Mouse (Mus musculus) left cerebral cortex, adult 11 months (tissue): Measurements from ENCODE around the gene Gm44790.
"Not testable (repeated sequence)": the region's sequence is repeated elsewhere in the genome, so short reads cannot be mapped to it uniquely, and the experiment has no call there.

Source experiments
- DNase-seq: peaks from one replicate; pipeline ENCODE4 v3.0.0; 2022; ENCODE audit warnings: low spot score

Gm44790 gene

GRCm38 (mm10) chr6:86426358-86426757 is at the start of gene Gm44790:
Gene Gm44790, plus strand, starts transcription at chr6:86426658.
- no peak for DNase-seq

- no peak for DNase-seq
Observed at GRCm38 (mm10) chr6:86378341-86378740, 48.1 kb upstream of the Gm44790 start.

- not testable (repeated sequence) for DNase-seq
Observed at GRCm38 (mm10) chr6:86380112-86380511, 46.3 kb upstream of the Gm44790 start.

GRCm38 (mm10) chr6:86382551-86382950 is 43.9 kb upstream of the Gm44790 start:
- DNase-seq, result no peak

- no peak for DNase-seq
Observed at GRCm38 (mm10) chr6:86383370-86383769, 43.1 kb upstream of the Gm44790 start.

- no peak for DNase-seq
Observed at GRCm38 (mm10) chr6:86384692-86385091, 41.8 kb upstream of the Gm44790 start.

GRCm38 (mm10) chr6:86385362-86386104 is 40.9 kb upstream of the Gm44790 start:
- no peak for DNase-seq

GRCm38 (mm10) chr6:86387313-86387712 is 39.1 kb upstream of the Gm44790 start:
- DNase-seq, result no peak

GRCm38 (mm10) chr6:86388461-86388860 is 38.0 kb upstream of the Gm44790 start:
- no peak for DNase-seq

- no peak for DNase-seq
Observed at GRCm38 (mm10) chr6:86391326-86391725, 35.1 kb upstream of the Gm44790 start.

GRCm38 (mm10) chr6:86393187-86393586 is 33.3 kb upstream of the Gm44790 start:
- DNase-seq, result no peak

- no peak for DNase-seq
Observed at GRCm38 (mm10) chr6:86394078-86394720, 32.3 kb upstream of the Gm44790 start.

GRCm38 (mm10) chr6:86395021-86395420 is 31.4 kb upstream of the Gm44790 start:
- DNase-seq, result no peak

- no peak for DNase-seq
Observed at GRCm38 (mm10) chr6:86395969-86396368, 30.5 kb upstream of the Gm44790 start.

GRCm38 (mm10) chr6:86396581-86397256 is 29.7 kb upstream of the Gm44790 start, which contains the start of gene Pcyox1:
Gene Pcyox1, minus strand, starts transcription at chr6:86397154.
- DNase-seq, result peak; percentile 76

- no peak for DNase-seq
Observed at GRCm38 (mm10) chr6:86397257-86397980, 29.0 kb upstream of the Gm44790 start.

- DNase-seq, result no peak
Observed at GRCm38 (mm10) chr6:86398986-86399385, 27.5 kb upstream of the Gm44790 start.

- no peak for DNase-seq
Observed at GRCm38 (mm10) chr6:86399995-86400394, 26.5 kb upstream of the Gm44790 start.

- peak; percentile 56 for DNase-seq
Observed at GRCm38 (mm10) chr6:86400972-86401371, 25.5 kb upstream of the Gm44790 start.

GRCm38 (mm10) chr6:86402681-86403607 is 23.5 kb upstream of the Gm44790 start:
- no peak for DNase-seq

- DNase-seq, result peak; percentile 89
Observed at GRCm38 (mm10) chr6:86403728-86404099, 22.7 kb upstream of the Gm44790 start.
